Mouse (Mus musculus) embryo, embryonic 11 days (tissue): ENCODE results near the gene Anks6.

ENCODE experiments used
- DNase-seq: peaks from one replicate; pipeline ENCODE4 v3.0.0-alpha.2; 2015

The Anks6 gene

GRCm38 (mm10) chr4:47043866-47044265, 13.4 kb downstream of the Anks6 start:
- DNase-seq: no peak

GRCm38 (mm10) chr4:47039586-47039985, 17.6 kb downstream of the Anks6 start:
- no peak for DNase-seq

GRCm38 (mm10) chr4:47037321-47037657, 19.9 kb downstream of the Anks6 start:
- peak; percentile 84 for DNase-seq

- DNase-seq: peak; percentile 16
These were observed 20.5 kb downstream of the Anks6 start for GRCm38 (mm10) chr4:47036486-47037320.

GRCm38 (mm10) chr4:47035536-47035935, 21.7 kb downstream of the Anks6 start:
- no peak for DNase-seq

GRCm38 (mm10) chr4:47032171-47032570, 25.1 kb downstream of the Anks6 start:
- no peak for DNase-seq

- peak; percentile 30 for DNase-seq
These were observed 28.4 kb downstream of the Anks6 start for GRCm38 (mm10) chr4:47028791-47029190.

- no peak for DNase-seq
These were observed 33.3 kb downstream of the Anks6 start for GRCm38 (mm10) chr4:47023949-47024348.

- DNase-seq: no peak
These were observed 34.2 kb downstream of the Anks6 start for GRCm38 (mm10) chr4:47022804-47023603.

GRCm38 (mm10) chr4:47020563-47020962, 36.7 kb downstream of the Anks6 start:
- DNase-seq: peak; percentile 49

GRCm38 (mm10) chr4:47015156-47015555, 42.1 kb downstream of the Anks6 start:
- no peak for DNase-seq

GRCm38 (mm10) chr4:47012476-47012875, 44.8 kb downstream of the Anks6 start:
- no peak for DNase-seq

GRCm38 (mm10) chr4:47010400-47011231, 46.6 kb downstream of the Anks6 start:
- peak; percentile 37 for DNase-seq

- no peak for DNase-seq
These were observed 56.4 kb downstream of the Anks6 start for GRCm38 (mm10) chr4:47000626-47001395.

GRCm38 (mm10) chr4:46997969-46998368, 59.3 kb downstream of the Anks6 start:
- no peak for DNase-seq

- peak; percentile 81 for DNase-seq
These were observed 64.3 kb downstream of the Anks6 start for GRCm38 (mm10) chr4:46992827-46993473.

GRCm38 (mm10) chr4:46991959-46992316, 65.3 kb downstream of the Anks6 start:
- DNase-seq: no peak

- DNase-seq: peak; percentile 55
These were observed 65.9 kb downstream of the Anks6 start, which contains the start of gene Gabbr2 for GRCm38 (mm10) chr4:46991016-46991958. Gene Gabbr2, minus strand, starts transcription at chr4:46991873.

- peak; percentile 61 for DNase-seq
These were observed 66.8 kb downstream of the Anks6 start for GRCm38 (mm10) chr4:46990281-46991015.

GRCm38 (mm10) chr4:46989842-46990241, 67.4 kb downstream of the Anks6 start:
- DNase-seq: peak; percentile 83
